Mouse (Mus musculus): ENCODE results near the gene Nkx2-5. TPM values are rescaled to one million over a fixed set of nuclear protein-coding genes. Genes with fewer than 3 reads are reported as not detected.

Gene Nkx2-5
- polyA plus RNA-seq, 2 experiments: 0.06 TPM; not detected in 1

DNA sequence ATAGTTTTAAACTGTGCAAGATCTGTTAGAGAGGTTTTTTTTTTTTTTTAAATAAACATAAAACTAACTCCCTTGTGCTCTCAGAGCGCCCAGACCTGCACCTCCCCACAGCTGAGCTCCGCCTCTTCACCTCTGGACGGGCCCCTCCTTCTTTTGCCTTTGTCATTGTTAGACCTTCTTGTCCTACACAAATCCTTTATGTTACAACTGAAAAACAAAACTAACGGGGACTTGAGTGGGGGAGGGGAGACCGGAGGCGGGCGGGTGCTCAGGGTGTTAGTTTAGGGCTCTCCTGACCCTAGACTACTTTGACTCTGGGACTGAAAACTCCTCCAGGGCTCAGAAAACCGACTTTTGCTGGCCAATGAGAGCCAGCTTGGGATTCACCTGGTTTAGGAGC is 8.9 kb downstream of the Nkx2-5 start:
- no peak for TF ChIP-seq POLR2A (IDR thresholded peaks at IDR 0.05; ENCODE audit: borderline replicate concordance, extremely low read depth, insufficient read depth, insufficient read length)
- no peak for DNase-seq (ENCODE audit: low spot score)
- no peaks in the 10 kb centered on the region for H3K36me3 ChIP-seq (ENCODE audit: control insufficient read depth, insufficient read depth, low read length)
- no peak overlapping the region for H3K4me2 ChIP-seq (replicated peaks; ENCODE audit: low read depth, low read length, severe bottlenecking)
- H3K27ac ChIP-seq (replicated peaks; ENCODE audit: low read depth, low read length): no peak overlapping the region
- no peaks in the 10 kb centered on the region for H3K9me3 ChIP-seq (ENCODE audit: control insufficient read depth, low read length)
- H3K4me1 ChIP-seq (ENCODE audit: control insufficient read depth, insufficient read depth, low read length): peaks cover 6% of the 10 kb centered on the region; the same call in 1 of the 2 replicates
- no peak overlapping the region for H3K4me3 ChIP-seq (replicated peaks; ENCODE audit: low read length)
- no peak overlapping the region for H3K9ac ChIP-seq (ENCODE audit: low read depth, low read length, severe bottlenecking)
- peaks cover 72% of the 10 kb centered on the region for H3K27me3 ChIP-seq (ENCODE audit: control insufficient read depth, insufficient read depth, low read length)
- 8% methylated on average over 8 of the region's 8 CpGs for WGBS
- no peak for ATAC-seq (ENCODE audit: low FRiP score, low read depth)

DNA sequence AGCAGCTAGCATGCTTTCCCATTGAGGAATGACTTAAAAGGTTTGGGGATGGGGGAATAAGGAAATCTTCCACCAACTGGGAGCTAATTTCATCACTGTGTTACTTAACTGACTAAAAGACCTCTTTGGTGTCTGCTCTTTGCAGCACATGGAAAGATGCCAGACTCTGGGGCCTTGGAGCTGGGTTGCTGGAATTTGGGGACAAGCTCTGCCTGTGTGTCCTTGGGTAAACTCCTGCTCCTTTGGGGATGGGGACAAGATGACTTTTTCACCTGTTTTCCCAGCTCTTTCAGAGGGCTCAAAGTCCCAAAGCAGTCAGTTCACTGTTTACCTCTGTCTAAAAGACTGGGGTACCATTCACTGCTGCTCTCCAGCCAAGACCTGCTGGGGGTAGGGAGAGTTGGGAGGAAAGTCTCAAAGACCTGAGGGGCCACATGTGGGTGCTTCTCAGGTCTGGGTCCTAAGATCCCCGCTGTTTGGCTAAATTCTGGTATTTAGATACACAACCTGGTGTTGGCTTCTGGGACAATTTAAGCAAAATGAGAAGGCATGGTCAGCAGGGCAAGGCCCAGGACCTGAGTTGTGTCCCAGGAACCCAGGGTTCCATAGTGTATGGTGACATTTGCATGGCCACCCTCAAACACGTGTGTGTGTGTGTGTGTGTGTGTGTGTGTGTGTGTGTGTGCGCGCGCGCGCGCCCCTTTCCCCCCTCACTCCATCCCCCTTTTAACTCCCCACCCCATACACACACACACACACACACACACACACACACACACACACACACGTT is 9.6 kb downstream of the Nkx2-5 start:
- no peak overlapping the region for H3K4me3 ChIP-seq (replicated peaks; ENCODE audit: low read length)
- H3K27ac ChIP-seq (replicated peaks; ENCODE audit: low read depth, low read length): no peak overlapping the region
- H3K4me2 ChIP-seq (replicated peaks; ENCODE audit: low read depth, low read length, severe bottlenecking): no peak overlapping the region
- ATAC-seq (ENCODE audit: low FRiP score, low read depth) (no peak), DNase-seq (ENCODE audit: low spot score) (no peak)
- no peak for TF ChIP-seq POLR2A (IDR thresholded peaks at IDR 0.05; ENCODE audit: borderline replicate concordance, extremely low read depth, insufficient read depth, insufficient read length)
- no peaks in the 10 kb centered on the region for H3K9me3 ChIP-seq (ENCODE audit: control insufficient read depth, low read length)
- 49% methylated on average over 9 of the region's 9 CpGs for WGBS
- peaks cover 6% of the 10 kb centered on the region; the same call in 1 of the 2 replicates for H3K4me1 ChIP-seq (ENCODE audit: control insufficient read depth, insufficient read depth, low read length)
- H3K27me3 ChIP-seq (ENCODE audit: control insufficient read depth, insufficient read depth, low read length): peaks cover 64% of the 10 kb centered on the region
- no peaks in the 10 kb centered on the region for H3K36me3 ChIP-seq (ENCODE audit: control insufficient read depth, insufficient read depth, low read length)
- no peak overlapping the region for H3K9ac ChIP-seq (ENCODE audit: low read depth, low read length, severe bottlenecking)

DNA sequence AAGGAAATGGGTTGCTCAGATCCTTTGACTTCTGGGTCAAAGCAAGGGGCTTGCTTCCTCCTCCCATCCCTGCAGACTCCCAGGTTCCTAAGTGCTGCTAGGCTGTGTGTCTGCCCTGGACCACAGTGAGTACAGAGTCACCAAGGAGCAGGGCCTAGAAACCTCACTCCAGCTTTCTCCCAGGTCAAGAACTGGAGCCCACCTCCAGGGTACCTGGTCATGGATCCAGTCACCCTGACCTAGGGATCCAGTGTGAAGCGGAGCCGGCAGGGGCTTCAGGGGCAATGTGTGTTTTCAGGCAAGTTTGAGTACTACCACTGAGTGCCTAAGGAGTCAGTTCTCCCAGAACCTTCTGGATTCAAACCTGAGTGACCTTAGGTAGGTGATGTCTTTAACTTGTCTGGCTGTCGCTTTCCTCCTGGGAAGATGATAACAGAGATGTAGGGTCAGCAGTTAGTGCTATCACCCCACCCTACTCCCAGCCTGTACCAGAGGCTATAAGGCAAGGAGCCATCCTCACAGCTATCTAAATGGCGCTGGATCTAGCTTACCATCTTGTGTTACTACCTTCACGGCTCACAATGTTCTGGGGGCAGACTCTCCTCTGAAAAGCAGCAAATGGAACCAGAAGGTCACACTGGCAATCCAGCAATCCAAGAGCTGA is 10.4 kb downstream of the Nkx2-5 start:
- Histone ChIP-seq H3K27ac (replicated peaks; ENCODE audit: low read depth, low read length) (no peak overlapping the region), H3K4me1 (ENCODE audit: control insufficient read depth, insufficient read depth, low read length) (peaks cover 6% of the 10 kb centered on the region; the same call in 1 of the 2 replicates), H3K4me2 (replicated peaks; ENCODE audit: low read depth, low read length, severe bottlenecking) (no peak overlapping the region), H3K9me3 (ENCODE audit: control insufficient read depth, low read length) (no peaks in the 10 kb centered on the region), H3K4me3 (replicated peaks; ENCODE audit: low read length) (no peak overlapping the region), H3K27me3 (ENCODE audit: control insufficient read depth, insufficient read depth, low read length) (peaks cover 57% of the 10 kb centered on the region), H3K36me3 (ENCODE audit: control insufficient read depth, insufficient read depth, low read length) (no peaks in the 10 kb centered on the region), H3K9ac (ENCODE audit: low read depth, low read length, severe bottlenecking) (no peak overlapping the region)
- no peak for TF ChIP-seq POLR2A (IDR thresholded peaks at IDR 0.05; ENCODE audit: borderline replicate concordance, extremely low read depth, insufficient read depth, insufficient read length)
- ATAC-seq (ENCODE audit: low FRiP score, low read depth): no peak
- WGBS: 76% methylated on average over 5 of the region's 5 CpGs
- no peak for DNase-seq (ENCODE audit: low spot score)

DNA sequence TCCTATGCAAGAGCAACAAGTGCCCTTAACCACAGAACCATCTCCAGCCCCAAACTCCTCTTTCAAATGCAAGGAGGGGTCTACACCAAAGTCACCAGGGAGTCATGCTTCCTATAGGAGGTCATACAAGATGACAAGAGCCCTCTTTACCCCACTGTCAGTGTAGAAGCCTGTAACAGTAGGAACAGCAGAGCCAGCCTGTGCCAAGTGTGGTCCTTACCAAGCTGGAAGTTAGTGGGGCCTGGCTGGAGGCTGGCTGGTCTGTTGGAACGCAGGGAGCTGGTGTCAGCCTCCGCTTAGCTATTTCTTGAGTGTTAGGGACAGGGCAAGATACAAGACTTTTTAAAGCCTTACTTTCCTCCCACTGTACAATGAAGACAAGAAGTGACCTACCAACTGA is 11.0 kb downstream of the Nkx2-5 start:
- no peaks in the 10 kb centered on the region for H3K9me3 ChIP-seq (ENCODE audit: control insufficient read depth, low read length)
- peaks cover 50% of the 10 kb centered on the region for H3K27me3 ChIP-seq (ENCODE audit: control insufficient read depth, insufficient read depth, low read length)
- no peak overlapping the region for H3K4me3 ChIP-seq (replicated peaks; ENCODE audit: low read length)
- no peak for DNase-seq (ENCODE audit: low spot score)
- no peak overlapping the region for H3K4me2 ChIP-seq (replicated peaks; ENCODE audit: low read depth, low read length, severe bottlenecking)
- no peak for TF ChIP-seq POLR2A (IDR thresholded peaks at IDR 0.05; ENCODE audit: borderline replicate concordance, extremely low read depth, insufficient read depth, insufficient read length)
- H3K9ac ChIP-seq (ENCODE audit: low read depth, low read length, severe bottlenecking): no peak overlapping the region
- no peak overlapping the region for H3K27ac ChIP-seq (replicated peaks; ENCODE audit: low read depth, low read length)
- H3K4me1 ChIP-seq (ENCODE audit: control insufficient read depth, insufficient read depth, low read length): no peaks in the 10 kb centered on the region
- ATAC-seq (ENCODE audit: low FRiP score, low read depth): no peak
- no peaks in the 10 kb centered on the region for H3K36me3 ChIP-seq (ENCODE audit: control insufficient read depth, insufficient read depth, low read length)
- WGBS: 68% methylated on average over 2 of the region's 2 CpGs

DNA sequence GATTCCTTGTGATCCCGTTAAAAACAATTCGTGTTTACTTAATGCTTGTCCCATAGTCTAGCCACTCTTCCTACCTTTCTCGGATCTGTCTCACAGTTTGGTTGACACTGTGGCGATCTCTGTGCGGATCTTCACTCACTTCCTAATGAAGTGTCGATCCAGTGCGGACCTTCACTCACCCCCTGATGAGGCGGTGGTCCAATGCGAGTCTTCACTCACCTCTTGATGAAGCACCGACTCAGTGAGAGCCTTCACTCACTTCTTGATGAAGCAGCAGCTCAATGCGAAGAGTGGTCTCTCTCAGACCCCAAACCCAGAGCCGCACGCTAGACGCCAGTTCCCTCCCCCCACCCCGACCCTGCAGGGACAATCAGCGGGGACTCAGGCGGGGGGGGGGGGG is 18.7 kb downstream of the Nkx2-5 start:
- H3K9me3 ChIP-seq (ENCODE audit: control insufficient read depth, low read length): no peaks in the 10 kb centered on the region
- no peak for DNase-seq (ENCODE audit: low spot score)
- H3K4me1 ChIP-seq (ENCODE audit: control insufficient read depth, insufficient read depth, low read length): no peaks in the 10 kb centered on the region
- H3K27ac ChIP-seq (replicated peaks; ENCODE audit: low read depth, low read length): no peak overlapping the region
- H3K27me3 ChIP-seq (ENCODE audit: control insufficient read depth, insufficient read depth, low read length): no peaks in the 10 kb centered on the region
- 74% methylated on average over 13 of the region's 17 CpGs for WGBS
- H3K4me3 ChIP-seq (replicated peaks; ENCODE audit: low read length): no peak overlapping the region
- H3K36me3 ChIP-seq (ENCODE audit: control insufficient read depth, insufficient read depth, low read length): no peaks in the 10 kb centered on the region
- H3K4me2 ChIP-seq (replicated peaks; ENCODE audit: low read depth, low read length, severe bottlenecking): no peak overlapping the region
- H3K9ac ChIP-seq (ENCODE audit: low read depth, low read length, severe bottlenecking): no peak overlapping the region
- no peak for TF ChIP-seq POLR2A (IDR thresholded peaks at IDR 0.05; ENCODE audit: borderline replicate concordance, extremely low read depth, insufficient read depth, insufficient read length)
- no peak for ATAC-seq (ENCODE audit: low FRiP score, low read depth)
